Mouse (Mus musculus) liver, postnatal 0 days (tissue): ENCODE results near the gene Gm9044.

ENCODE experiments used
- CTCF ChIP-seq: sonication (generic); IDR thresholded peaks from 2 replicates; pipeline ENCODE4 v1.5.1; 2016; ENCODE audit warnings: antibody characterized with exemption, low read depth
- EP300 ChIP-seq: IDR thresholded peaks from 2 replicates; pipeline ENCODE4 v1.6.1; 2016; ENCODE audit warnings: antibody characterized with exemption, low read depth, mild to moderate bottlenecking

DNA sequence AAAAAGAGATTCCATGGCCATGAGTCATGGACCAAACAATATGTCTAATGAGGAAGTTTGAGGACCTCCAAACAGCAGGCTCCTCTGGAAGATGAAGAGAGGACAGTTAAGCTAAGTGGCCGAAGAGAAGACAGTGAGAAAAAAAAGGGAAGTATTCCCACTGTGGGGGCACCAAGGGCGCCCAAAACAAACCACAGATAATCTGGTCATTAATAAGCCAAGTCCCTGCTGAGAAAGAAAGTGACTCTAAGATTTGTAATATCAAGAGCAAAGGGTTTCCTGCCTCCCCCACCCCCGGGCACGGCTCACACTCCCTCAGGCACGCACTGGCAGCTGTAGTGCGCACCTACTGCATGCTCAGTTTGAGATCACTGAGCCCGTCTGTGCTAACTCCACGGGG, 13.2 kb downstream of the Gm9044 start:
- TF ChIP-seq CTCF (no peak), EP300 (no peak)
